Mouse (Mus musculus) adrenal gland, adult 8-10 months (tissue): Measurements from ENCODE around the gene Abhd6. TPM values are rescaled to one million over a fixed set of nuclear protein-coding genes. Genes with fewer than 3 reads are reported as not detected.

ENCODE experiments used
- DNase-seq: peaks from one replicate; pipeline ENCODE4 v3.0.0; 2022
- total RNA-seq, 4 experiments: library from RNA; stranded (reverse); gene quantifications; 2 replicates each; pipeline ENCODE4 v1.2.4; 2022

Abhd6 gene
- total RNA-seq, result 100 to 1,000 TPM in 2 of 4 experiments, 10 to 100 TPM in 2; 87.1 to 147 (median 102) TPM

- peak; percentile 83 for DNase-seq
Observed at GRCm38 (mm10) chr14:8002432-8003092, at the start of gene Abhd6. Gene Abhd6, plus strand, starts transcription at chr14:8002902.

- no peak for DNase-seq
Observed at GRCm38 (mm10) chr14:7954071-7954471, 48.6 kb upstream of the Abhd6 start.

- DNase-seq, result no peak
Observed at GRCm38 (mm10) chr14:7956427-7956826, 46.3 kb upstream of the Abhd6 start.

DNA sequence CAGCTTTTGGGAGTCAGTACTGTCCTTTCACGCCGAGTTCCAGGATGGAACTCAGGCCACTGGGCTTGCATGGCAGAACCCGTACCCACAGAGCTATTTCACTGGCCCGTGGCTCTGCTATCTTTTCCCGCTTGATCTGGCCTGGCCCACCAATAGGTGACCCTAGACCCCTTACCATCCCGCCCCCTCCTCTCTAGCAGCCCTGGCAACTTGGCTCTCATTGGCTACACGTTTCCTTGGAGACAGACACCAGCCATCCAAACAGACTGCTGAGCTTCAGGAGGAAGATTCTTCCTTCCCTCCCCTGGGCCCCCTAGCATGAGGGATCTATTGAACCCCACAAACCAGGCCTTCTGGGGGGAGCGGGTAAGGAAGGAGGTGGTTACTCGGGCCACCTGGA, 45.7 kb upstream of the Abhd6 start, which contains the start of gene Gm45521:
Gene Gm45521, plus strand, starts transcription at position 240 of the 400 bp plus-strand sequence.
- DNase-seq, result no peak

DNA sequence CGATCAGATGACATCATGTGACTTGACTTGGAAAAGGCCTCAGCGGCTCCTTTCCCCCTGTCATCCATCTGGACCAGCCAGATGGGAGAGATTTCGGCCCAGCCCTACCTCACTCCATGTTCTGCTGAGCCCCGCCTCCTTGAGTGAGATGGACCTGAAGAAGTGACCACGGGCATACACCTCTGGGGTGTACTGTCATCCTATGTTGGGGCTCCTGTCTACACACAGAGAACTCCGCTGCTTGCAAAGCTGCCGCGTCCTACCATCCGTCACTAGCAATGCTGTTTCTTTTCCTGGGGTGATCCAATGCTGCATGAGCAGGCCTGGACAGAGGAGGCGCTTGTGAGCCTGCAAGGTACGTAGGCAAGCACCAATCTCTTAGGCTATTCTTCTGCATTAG, 42.1 kb upstream of the Abhd6 start:
- DNase-seq, result no peak

GRCm38 (mm10) chr14:7961714-7962113, 41.0 kb upstream of the Abhd6 start:
- DNase-seq, result no peak

- no peak for DNase-seq
Observed at GRCm38 (mm10) chr14:7962626-7963025, 40.1 kb upstream of the Abhd6 start.

GRCm38 (mm10) chr14:7963160-7963559, 39.5 kb upstream of the Abhd6 start:
- DNase-seq, result no peak

DNA sequence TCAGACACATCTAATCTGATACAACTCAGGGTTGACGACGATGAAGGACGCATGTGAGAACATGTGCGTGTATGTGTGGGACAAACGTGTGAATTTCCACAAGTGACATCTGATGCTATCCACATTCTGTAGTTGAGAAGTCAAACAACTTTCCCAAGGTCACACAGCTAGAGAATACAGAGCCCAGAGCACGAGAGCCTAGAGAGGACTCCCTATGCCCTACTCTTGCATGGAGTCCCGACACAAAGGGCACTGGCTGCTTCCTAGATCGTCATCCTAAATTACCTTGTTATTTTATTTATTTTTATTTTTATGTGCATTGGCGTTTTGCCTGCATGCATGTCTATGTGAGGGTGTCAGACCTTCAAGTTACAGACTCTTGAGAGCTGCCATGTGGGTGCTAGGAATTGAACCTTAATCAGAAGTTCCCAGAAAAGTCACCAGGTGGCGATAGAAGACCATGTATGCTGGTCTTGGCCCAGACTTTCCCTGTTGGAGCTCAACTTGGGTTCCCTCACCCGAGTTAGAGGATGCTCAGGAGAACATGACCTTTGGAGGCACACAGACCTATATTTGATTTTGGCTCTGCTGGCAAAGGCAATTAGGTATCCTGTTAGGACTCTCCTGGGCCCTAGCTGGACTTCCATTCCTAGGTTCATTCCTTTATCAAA, 38.3 kb upstream of the Abhd6 start:
- no peak for DNase-seq

DNA sequence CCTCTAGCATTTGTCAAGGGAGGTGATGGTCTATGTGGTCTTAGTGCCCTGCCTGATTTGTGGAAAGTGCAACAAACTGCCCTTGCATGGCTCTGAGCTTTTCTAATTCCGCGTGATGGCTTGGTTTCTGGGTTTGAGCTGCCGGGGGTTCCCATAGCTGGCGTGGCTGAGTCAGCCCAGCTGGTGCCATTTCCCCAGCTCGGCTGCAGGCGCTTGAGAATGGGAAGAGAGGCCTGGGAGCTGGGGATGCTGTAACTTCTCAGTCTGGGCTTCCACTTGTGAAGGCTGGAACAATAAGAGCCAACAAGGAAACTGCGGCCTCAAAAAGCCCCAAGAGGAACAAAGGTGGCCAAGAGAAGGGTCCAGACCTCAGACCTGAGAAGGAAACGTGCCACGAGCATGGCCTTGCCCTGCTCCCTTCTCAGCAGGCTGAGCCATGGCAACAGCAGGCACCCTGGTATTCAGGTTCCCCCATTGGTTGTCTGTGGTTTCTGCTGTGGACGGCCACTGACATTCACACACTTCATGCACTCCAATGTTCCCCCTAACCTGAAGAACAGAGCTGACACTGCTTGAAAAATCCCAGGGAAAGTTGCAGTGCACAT, 30.7 kb upstream of the Abhd6 start:
- no peak for DNase-seq

DNA sequence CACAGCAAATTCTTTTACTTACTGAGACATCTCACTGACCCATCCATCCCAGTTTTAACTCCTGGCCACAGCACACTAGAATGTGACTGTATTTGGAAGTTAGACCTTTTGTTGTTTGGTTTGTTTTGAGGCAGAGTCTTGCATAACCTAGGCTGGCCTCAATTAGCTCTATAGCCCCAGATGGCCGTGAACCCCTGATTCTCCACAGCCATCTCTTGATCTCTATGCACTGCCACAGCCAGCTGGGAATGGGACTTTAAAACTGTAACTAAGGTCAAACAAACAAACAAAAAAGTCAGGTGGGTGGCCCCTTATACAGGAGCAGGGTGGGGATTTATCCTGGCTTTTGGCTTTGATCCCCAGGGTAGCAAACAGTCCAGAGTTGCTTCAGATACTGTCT, 28.1 kb upstream of the Abhd6 start:
- no peak for DNase-seq

DNA sequence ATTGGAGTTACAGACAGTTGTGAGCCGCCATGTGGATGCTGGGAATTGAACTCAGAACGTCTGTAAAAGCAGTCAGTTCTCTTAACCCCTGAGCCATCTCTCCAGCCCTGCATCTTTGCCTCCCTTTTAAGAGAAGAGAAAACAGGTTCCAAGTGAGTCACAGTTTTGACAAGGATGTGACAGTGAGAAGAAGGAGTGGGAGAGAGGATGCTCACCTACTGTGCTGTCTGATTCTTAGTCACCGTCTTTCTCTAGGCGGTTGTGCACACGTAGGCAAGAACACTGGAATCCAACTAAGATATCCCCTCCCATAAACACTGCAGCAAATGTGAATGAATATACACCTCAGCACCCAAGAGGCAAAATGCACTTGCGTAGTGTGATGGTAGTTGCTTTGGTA, 27.5 kb upstream of the Abhd6 start:
- no peak for DNase-seq

- no peak for DNase-seq
Observed at GRCm38 (mm10) chr14:7977471-7977870, 25.2 kb upstream of the Abhd6 start.

DNA sequence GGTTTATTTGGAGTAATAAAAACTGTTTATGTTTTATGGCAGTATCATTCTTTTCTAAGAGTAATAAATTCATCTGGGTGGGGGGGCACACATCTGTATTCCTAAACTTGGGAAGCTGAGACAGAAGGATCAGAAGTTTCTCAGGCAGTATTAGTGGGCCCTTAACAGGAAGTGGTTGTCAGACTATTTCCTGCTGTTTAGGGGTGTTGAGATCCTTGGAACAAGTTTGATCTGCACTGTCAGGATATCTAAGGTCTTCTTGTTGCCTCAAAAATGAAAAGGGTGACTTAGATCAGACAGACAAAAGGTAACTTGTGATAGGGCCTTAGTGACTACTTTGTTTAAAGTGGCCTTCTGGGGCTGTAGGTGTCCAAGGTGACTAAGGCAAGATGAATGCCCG, 24.5 kb upstream of the Abhd6 start:
- no peak for DNase-seq

DNA sequence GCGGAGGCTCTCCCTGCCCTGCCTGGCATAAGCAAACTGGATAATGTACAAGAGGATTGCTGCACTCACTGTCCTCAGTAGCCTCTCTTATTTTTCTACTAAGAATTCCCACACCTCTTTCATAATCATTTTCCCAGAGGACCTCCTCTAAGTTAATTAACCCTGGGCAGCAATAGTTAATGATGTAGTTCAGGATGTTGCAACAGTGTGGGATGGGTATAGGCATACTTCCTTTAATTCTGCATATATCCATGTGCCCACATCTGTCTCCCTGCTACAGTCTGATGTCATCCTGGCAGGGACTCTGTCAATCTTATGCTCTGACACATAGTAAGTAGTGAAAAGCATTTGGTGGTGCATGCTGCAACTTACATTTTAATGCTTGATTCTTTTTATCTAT, 21.5 kb upstream of the Abhd6 start:
- DNase-seq, result no peak

DNA sequence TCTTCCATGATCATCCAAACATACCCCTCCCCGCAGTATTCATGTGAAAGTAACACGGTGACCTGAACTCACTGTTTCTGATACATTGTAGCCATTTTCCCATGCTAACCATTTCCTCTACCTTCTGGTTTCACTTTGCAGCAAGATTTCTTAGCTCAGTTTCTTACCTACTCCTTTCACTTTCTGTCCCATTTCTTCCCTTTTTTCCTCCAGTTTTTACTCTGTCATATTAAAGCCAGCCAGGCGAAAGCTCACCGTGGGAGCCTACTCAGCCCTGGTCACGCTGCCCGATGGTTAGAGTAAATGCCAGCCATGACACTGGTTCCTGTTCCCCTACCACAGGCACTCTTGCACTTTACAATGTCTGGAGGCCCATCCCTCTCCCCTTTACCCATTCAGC, 15.8 kb upstream of the Abhd6 start:
- DNase-seq, result no peak

DNA sequence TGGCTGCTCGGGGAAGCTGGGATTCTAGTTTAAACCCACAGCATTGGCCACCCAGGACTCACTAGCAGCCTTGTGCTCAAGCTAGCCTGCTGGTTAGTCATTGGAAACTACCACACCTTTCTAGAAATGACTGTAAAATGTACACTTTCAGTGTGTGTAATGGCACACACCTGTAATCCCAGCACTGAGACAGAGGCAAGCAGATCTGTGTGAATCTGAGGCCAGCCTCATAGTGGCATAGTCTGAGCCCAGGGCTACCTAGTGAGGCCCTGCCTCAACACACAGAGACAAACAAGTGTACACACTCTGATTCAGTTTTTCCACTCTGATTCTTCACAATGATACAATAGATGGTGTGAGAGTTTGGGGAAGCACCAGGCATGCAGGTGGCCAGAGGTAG, 13.3 kb upstream of the Abhd6 start:
- DNase-seq, result no peak

GRCm38 (mm10) chr14:7989961-7990360, 12.7 kb upstream of the Abhd6 start:
- DNase-seq, result no peak

GRCm38 (mm10) chr14:7991108-7991776, 11.5 kb upstream of the Abhd6 start:
- DNase-seq, result no peak

- DNase-seq, result no peak
Observed at GRCm38 (mm10) chr14:7992158-7992557, 10.5 kb upstream of the Abhd6 start.

- no peak for DNase-seq
Observed at GRCm38 (mm10) chr14:7994271-7994767, 8.4 kb upstream of the Abhd6 start, which contains the start of gene Dnase1l3. Gene Dnase1l3, minus strand, starts transcription at chr14:7994573.

DNA sequence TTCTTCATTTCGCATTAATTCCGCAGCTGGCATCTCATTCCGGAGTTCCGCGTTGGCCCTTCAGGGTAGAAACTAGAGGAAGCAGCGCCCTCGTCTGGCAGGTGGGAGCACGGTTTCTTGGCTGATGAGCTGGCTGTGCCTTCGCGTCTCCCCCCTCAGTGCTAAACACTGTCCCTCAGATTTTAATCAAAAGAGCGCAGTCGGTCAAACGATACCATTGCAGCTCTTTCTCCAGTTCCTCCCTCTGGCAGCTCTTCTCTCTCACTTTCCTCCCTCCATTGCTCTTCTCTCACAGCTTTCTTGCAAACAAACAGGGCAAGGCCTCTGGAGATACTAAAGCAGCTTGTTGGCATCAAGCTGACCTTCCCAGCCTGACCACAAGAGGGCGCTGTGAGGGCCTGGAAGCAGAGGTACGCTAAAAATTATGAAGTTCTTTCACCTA, 5.4 kb upstream of the Abhd6 start:
- DNase-seq, result peak; percentile 82

- DNase-seq, result no peak
Observed at GRCm38 (mm10) chr14:7999030-7999429, 3.7 kb upstream of the Abhd6 start.
